Mouse (Mus musculus) testis, adult 2 months (tissue): ENCODE data around the gene Fam213b.
A peak's percentile ranks its signal among the peaks of the same experiment; 100 is the strongest.

Source experiments
- CTCF ChIP-seq: fragments of 200-500 bp; IDR thresholded peaks from 2 replicates; pipeline ENCODE4 v1.5.1; 2012; ENCODE audit warnings: low read depth, mild to moderate bottlenecking, inconsistent platforms, low read length, moderate library complexity; ENCODE audit not compliant: control insufficient read depth, insufficient read depth, insufficient replicate concordance
- POLR2A ChIP-seq: fragments of 200-500 bp; IDR thresholded peaks from 2 replicates; pipeline ENCODE4 v1.6.1; 2012; ENCODE audit warnings: low read depth, mild to moderate bottlenecking, inconsistent platforms, low read length, moderate library complexity; ENCODE audit not compliant: control insufficient read depth

GRCm38 (mm10) chr4:154877864-154878548 is 20.9 kb downstream of the Fam213b start:
- peak; percentile 96 for TF ChIP-seq CTCF
- TF ChIP-seq POLR2A: peak; percentile 80
